Mouse (Mus musculus) adrenal gland, postnatal 10 days (tissue): Measurements from ENCODE around the gene Cobll1. TPM values are rescaled to one million over a fixed set of nuclear protein-coding genes. Genes with fewer than 3 reads are reported as not detected.
"Not testable (repeated sequence)": the region's sequence is repeated elsewhere in the genome, so short reads cannot be mapped to it uniquely, and the experiment has no call there.

Experiments used
- DNase-seq: peaks from one replicate; pipeline ENCODE4 v3.0.0; 2021; ENCODE audit warnings: mixed read lengths
- long read RNA-seq, 2 experiments: library from polyadenylated mRNA; stranded (forward); transcript quantifications; one replicate each; pipeline ENCODE4 v2.0.0; 2021
- total RNA-seq, 2 experiments: library from RNA; stranded (reverse); gene quantifications; 2 replicates each; pipeline ENCODE4 v1.2.3; 2021

Gene Cobll1
- total RNA-seq: 100 to 1,000 TPM; 106 to 124 TPM
- long read RNA-seq, experiment 1, full-length matches to known transcripts: 2 of 36 reads
- long read RNA-seq, experiment 1, partial matches to known transcripts: 22 of 36 reads
- long read RNA-seq, experiment 1, other reads (novel, unspliced or antisense): 12 of 36 reads
- long read RNA-seq, experiment 2, full-length matches to known transcripts: 6 of 30 reads
- long read RNA-seq, experiment 2, partial matches to known transcripts: 6 of 30 reads
- long read RNA-seq, experiment 2, other reads (novel, unspliced or antisense): 18 of 30 reads

GRCm38 (mm10) chr2:65238964-65239570 lies at the start of gene Cobll1:
Gene Cobll1 (minus strand): TSS chr2:65239403.
- DNase-seq: no peak

GRCm38 (mm10) chr2:65288696-65289095 lies 49.5 kb upstream of the Cobll1 start:
- no peak for DNase-seq

- DNase-seq: peak; percentile 82
These were observed 46.2 kb upstream of the Cobll1 start for GRCm38 (mm10) chr2:65285380-65285779.

GRCm38 (mm10) chr2:65282979-65283378 lies 43.8 kb upstream of the Cobll1 start:
- DNase-seq: no peak

- peak; percentile 42 for DNase-seq
These were observed 40.0 kb upstream of the Cobll1 start for GRCm38 (mm10) chr2:65279029-65279690.

- DNase-seq: no peak
These were observed 36.3 kb upstream of the Cobll1 start for GRCm38 (mm10) chr2:65275443-65276061.

- no peak for DNase-seq
These were observed 34.7 kb upstream of the Cobll1 start for GRCm38 (mm10) chr2:65273910-65274309.

- DNase-seq: peak; percentile 22
These were observed 29.5 kb upstream of the Cobll1 start for GRCm38 (mm10) chr2:65268731-65269130.

- DNase-seq: no peak
These were observed 28.6 kb upstream of the Cobll1 start for GRCm38 (mm10) chr2:65267834-65268233.

- peak; percentile 25 for DNase-seq
These were observed 27.5 kb upstream of the Cobll1 start for GRCm38 (mm10) chr2:65266576-65267299.

- DNase-seq: peak; percentile 32
These were observed 23.0 kb upstream of the Cobll1 start for GRCm38 (mm10) chr2:65262251-65262650.

GRCm38 (mm10) chr2:65260828-65261227 lies 21.6 kb upstream of the Cobll1 start:
- DNase-seq: not testable (repeated sequence)

GRCm38 (mm10) chr2:65260400-65260799 lies 21.2 kb upstream of the Cobll1 start:
- no peak for DNase-seq

GRCm38 (mm10) chr2:65257446-65257845 lies 18.2 kb upstream of the Cobll1 start:
- no peak for DNase-seq

GRCm38 (mm10) chr2:65256494-65257254 lies 17.5 kb upstream of the Cobll1 start:
- no peak for DNase-seq

GRCm38 (mm10) chr2:65250589-65251104 lies 11.4 kb upstream of the Cobll1 start:
- no peak for DNase-seq

GRCm38 (mm10) chr2:65249575-65249974 lies 10.4 kb upstream of the Cobll1 start:
- no peak for DNase-seq

GRCm38 (mm10) chr2:65240173-65240745 lies 1.1 kb upstream of the Cobll1 start:
- no peak for DNase-seq

GRCm38 (mm10) chr2:65238171-65238963 lies 836 bp downstream of the Cobll1 start:
- peak; percentile 94 for DNase-seq

GRCm38 (mm10) chr2:65237610-65238170 lies 1.5 kb downstream of the Cobll1 start:
- peak; percentile 69 for DNase-seq
